Mouse (Mus musculus) midbrain, embryonic 10.5 days (tissue): ENCODE results near the gene Aldh1a1. TPM values are rescaled to one million over a fixed set of nuclear protein-coding genes. Genes with fewer than 3 reads are reported as not detected.
"Not testable (repeated sequence)": the region's sequence is repeated elsewhere in the genome, so short reads cannot be mapped to it uniquely, and the experiment has no call there.

Experiments
- DNase-seq: peaks from one replicate; pipeline ENCODE4 v3.0.0-alpha.2; 2017; ENCODE audit warnings: low spot score
- H3K27ac ChIP-seq: fragments of 300-500 bp; sonication (generic); replicated peaks from 2 replicates; pipeline ENCODE4 v1.5.1; 2016; ENCODE audit warnings: mild to moderate bottlenecking
- H3K27me3 ChIP-seq: fragments of 300-500 bp; sonication (generic); 2 replicates; pipeline ENCODE4 v1.6.1; 2016; ENCODE audit warnings: low read depth, mild to moderate bottlenecking; ENCODE audit not compliant: poor library complexity, severe bottlenecking
- H3K36me3 ChIP-seq: fragments of 300-500 bp; sonication (generic); 2 replicates; pipeline ENCODE4 v1.6.1; 2016; ENCODE audit warnings: mild to moderate bottlenecking, moderate library complexity
- H3K4me1 ChIP-seq: fragments of 300-500 bp; sonication (generic); 2 replicates; pipeline ENCODE4 v1.6.1; 2016
- H3K4me3 ChIP-seq: fragments of 300-500 bp; sonication (generic); 2 replicates; pipeline ENCODE4 v1.5.1; 2016; ENCODE audit warnings: mild to moderate bottlenecking, moderate library complexity
- H3K9me3 ChIP-seq: fragments of 300-500 bp; sonication (generic); replicated peaks from 2 replicates; pipeline ENCODE4 v1.6.1; 2016; ENCODE audit warnings: mild to moderate bottlenecking
- WGBS: fragments of 180-500 bp; shearing (Covaris S2); methylation state at CpG from one replicate; pipeline ENCODE4 v1.1.7; 2016; 5-methylcytosine and 5-hydroxymethylcytosine counted together
- polyA plus RNA-seq: library from polyadenylated mRNA; unstranded; fragments of >200 nt; fragmentation: Nextera tagmentation; extraction: Ambion mirVana; gene quantifications from 2 replicates; pipeline ENCODE4 v1.2.1, GENCODE M21; 2016

Gene Aldh1a1
- polyA plus RNA-seq, 1 experiment from 2014 or later: 6.6 TPM

DNA sequence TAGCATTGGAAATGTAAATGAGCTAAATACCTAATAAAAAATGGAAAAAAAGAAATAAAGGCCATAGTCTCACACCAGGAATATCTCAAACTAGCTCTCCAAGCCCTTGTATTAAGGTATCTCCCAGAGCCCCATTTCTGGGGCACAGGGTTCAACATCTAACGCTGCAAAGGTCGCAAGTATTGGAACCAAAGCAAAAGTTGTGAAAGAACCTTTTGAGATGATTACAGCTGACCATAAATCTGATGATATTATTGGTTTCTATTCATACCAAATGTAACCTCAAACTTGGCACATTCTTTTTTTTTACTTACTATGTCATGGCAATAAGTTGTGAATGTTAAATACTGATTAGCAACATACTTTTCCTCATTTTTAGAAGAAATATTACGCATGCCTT is 24.0 kb downstream of the Aldh1a1 start:
- Histone ChIP-seq H3K4me3 (no peak overlapping the region), H3K27ac (no peak overlapping the region), H3K36me3 (no peaks in the 10 kb centered on the region), H3K27me3 (no peaks in the 10 kb centered on the region), H3K4me1 (no peaks in the 10 kb centered on the region), H3K9me3 (no peaks in the 10 kb centered on the region)
- DNase-seq: no peak
- WGBS: 96% methylated on average over 3 of the region's 3 CpGs

DNA sequence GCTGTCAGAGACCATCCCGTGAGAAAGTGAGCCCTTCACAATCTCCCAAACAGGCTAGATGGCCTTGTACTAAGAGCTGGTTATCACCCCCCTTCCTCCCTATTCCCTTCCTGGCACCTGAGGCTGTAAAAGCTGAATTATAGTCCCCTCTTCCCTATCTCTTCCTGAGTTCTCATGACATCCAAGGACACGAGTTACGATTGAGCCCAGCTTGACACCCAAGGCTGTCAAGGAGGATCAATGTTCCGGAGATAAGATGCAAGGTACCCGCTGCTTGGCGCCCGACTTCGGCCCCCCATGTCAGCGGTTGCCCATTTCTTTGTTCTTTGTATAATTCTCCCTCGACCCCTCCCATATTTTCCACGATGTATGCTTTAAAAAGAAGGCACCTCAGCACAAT is 36.6 kb downstream of the Aldh1a1 start:
- H3K27ac ChIP-seq, H3K4me1 ChIP-seq, H3K4me3 ChIP-seq, H3K27me3 ChIP-seq, DNase-seq, H3K36me3 ChIP-seq, H3K9me3 ChIP-seq: not testable (repeated sequence)
- 91% methylated on average over 11 of the region's 11 CpGs for WGBS

DNA sequence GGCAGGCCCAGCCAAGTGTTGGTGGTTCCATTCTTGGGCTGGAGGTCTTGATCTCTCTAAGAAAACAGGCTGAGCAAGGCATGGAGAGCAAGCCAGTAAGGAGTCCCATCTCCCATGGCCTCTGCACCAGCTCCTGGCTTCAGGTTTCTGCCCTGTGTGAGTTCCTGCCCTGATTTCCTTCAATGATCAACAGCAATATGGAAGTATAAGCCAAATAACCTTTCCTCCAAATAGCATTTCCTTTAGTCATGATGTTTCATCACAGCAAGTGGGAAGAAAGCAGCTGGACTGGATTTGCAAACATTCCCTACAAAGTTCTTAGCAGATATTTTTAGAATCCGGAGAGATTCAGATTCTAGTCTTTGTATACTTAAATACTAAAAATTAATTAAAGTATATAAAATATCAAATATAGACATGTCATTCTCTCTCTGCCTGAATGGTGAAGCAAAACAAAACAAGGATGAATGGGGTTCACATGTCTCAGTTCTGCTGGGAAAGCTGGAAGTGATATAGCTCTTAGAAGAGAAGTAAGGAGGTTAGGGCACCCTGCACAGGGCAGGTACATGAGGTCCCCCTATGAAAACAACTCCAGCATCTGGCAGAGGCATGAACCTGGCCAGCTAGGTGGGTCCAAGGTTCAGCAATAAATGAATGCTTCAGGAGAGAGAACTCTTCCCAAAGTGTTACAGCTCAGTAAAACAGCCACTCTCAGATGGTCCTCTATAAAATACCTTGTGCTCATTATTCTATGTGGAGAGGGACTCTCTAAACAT is 37.6 kb downstream of the Aldh1a1 start:
- no peaks in the 10 kb centered on the region for H3K9me3 ChIP-seq
- no peaks in the 10 kb centered on the region for H3K27me3 ChIP-seq
- no peak overlapping the region for H3K4me3 ChIP-seq
- H3K27ac ChIP-seq: no peak overlapping the region
- no peaks in the 10 kb centered on the region for H3K36me3 ChIP-seq
- no peaks in the 10 kb centered on the region for H3K4me1 ChIP-seq
- WGBS: 83% methylated on average over 1 of the region's 1 CpGs
- DNase-seq: no peak

DNA sequence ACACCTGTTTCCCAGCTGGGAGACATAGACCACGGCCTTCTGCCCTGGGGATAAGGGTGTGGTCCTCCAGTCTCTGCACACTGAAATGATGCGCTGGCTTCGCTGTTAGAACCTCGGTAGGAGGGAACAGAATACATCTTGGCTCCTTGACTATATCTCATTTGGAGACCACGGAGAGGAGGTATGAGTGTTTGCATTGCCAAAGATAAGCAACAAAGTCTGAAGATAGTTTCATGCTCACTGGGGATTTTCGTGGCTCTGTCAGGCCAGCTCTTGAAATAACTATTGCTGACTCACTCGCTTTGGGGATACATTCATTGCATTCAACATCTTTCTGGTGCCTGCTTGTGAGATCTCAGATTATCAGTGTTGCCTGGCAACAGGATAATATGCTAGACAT is 44.0 kb downstream of the Aldh1a1 start:
- 89% methylated on average over 7 of the region's 7 CpGs for WGBS
- H3K4me1 ChIP-seq: no peaks in the 10 kb centered on the region
- no peak overlapping the region for H3K27ac ChIP-seq

DNA sequence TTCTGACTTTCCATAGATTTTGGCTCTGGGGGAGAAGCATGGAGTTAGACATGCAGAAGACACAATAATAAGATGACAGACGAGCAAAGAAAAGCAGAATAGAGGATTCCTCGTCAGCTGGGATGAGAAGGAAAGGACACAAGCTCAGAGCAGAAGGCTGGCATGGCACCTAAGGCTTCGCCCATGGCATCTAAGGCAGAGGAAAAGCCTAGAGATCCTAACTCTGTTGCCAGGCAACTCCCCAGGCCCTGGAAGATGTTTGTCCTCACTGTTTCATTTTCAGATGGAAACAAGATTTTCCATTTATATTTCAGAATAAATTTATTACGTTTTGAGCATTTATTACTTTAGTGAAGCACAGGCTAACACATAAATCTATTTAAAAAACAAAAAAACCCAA is 48.5 kb downstream of the Aldh1a1 start:
- no peaks in the 10 kb centered on the region for H3K9me3 ChIP-seq
- no peak overlapping the region for H3K27ac ChIP-seq
- H3K36me3 ChIP-seq: no peaks in the 10 kb centered on the region
- no peaks in the 10 kb centered on the region for H3K27me3 ChIP-seq
- no peaks in the 10 kb centered on the region for H3K4me1 ChIP-seq
- DNase-seq: no peak
- no peak overlapping the region for H3K4me3 ChIP-seq
- 66% methylated on average over 4 of the region's 4 CpGs for WGBS

More for the DNA sequence above, 44.0 kb downstream of the Aldh1a1 start:
- Histone ChIP-seq H3K9me3 (no peaks in the 10 kb centered on the region), H3K36me3 (no peaks in the 10 kb centered on the region), H3K4me3 (no peak overlapping the region), H3K27me3 (no peaks in the 10 kb centered on the region)
- DNase-seq: no peak

DNA sequence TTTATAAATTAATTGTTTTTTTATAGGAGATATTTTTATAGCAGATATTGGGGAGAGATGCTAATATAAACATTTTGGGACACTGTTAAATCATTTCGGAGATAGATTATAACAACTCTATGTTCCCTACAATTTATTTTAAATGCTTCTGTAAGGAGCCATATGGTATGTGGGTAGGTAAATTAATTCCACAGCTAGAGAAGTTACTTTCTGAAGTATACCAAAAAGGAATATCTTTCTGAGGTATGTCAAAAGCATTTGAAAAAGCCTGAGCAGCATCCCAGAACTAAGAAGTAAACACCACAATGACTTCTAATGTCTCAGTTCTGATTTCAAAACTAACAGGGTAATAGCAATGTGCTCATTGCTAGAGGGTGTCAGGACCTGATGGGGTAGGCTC is 49.4 kb downstream of the Aldh1a1 start:
- Histone ChIP-seq H3K27me3 (no peaks in the 10 kb centered on the region), H3K9me3 (no peaks in the 10 kb centered on the region), H3K27ac (no peak overlapping the region), H3K36me3 (no peaks in the 10 kb centered on the region), H3K4me1 (no peaks in the 10 kb centered on the region), H3K4me3 (no peak overlapping the region)
- WGBS: 93% methylated on average over 1 of the region's 1 CpGs
- DNase-seq: no peak

DNA sequence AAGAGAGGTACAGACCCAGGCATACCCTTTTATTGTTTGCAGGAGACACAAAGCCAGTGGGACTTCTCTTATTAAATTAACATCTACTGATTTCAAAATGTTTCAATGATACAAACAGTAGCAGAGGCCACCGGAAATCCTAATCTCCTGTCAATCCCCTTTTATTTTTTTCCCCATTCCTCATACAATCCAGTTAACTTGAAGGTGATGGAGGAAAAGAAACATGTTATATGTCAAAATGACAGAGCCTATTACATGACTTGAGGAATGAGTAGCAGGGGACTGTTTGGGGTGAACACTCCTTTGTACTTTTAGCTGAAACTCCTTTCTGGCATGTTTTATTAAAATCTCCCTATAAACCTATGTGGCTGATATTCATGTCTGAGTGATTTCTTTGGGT is 51.3 kb downstream of the Aldh1a1 start:
- no peak overlapping the region for H3K27ac ChIP-seq
- H3K4me1 ChIP-seq: no peaks in the 10 kb centered on the region
- no peaks in the 10 kb centered on the region for H3K27me3 ChIP-seq
- no peak for DNase-seq
- no peaks in the 10 kb centered on the region for H3K36me3 ChIP-seq
- H3K9me3 ChIP-seq: no peaks in the 10 kb centered on the region
- H3K4me3 ChIP-seq: no peak overlapping the region
- 70% methylated on average over 1 of the region's 1 CpGs for WGBS

DNA sequence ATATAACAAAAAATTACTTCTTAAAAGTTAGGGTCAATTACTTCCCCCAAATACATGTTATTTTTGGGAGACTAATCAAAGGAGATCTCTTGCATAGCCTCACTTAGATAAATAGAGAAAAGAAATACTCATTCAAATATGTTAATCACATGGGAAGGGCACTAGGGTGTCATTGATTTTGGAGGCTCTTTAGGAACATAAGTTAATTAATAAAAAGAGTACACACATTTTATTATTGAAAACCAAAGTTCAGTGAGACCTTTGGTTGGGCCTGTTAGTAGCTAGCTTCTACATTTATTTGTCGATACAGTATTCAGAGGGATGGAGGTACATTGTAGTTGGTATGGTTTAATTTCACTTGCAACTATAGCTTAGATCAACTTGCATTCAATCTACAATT is 52.4 kb downstream of the Aldh1a1 start:
- Histone ChIP-seq H3K36me3 (no peaks in the 10 kb centered on the region), H3K4me3 (no peak overlapping the region), H3K4me1 (no peaks in the 10 kb centered on the region), H3K27ac (no peak overlapping the region), H3K9me3 (no peaks in the 10 kb centered on the region), H3K27me3 (no peaks in the 10 kb centered on the region)
- 90% methylated on average over 1 of the region's 1 CpGs for WGBS
- DNase-seq: no peak

DNA sequence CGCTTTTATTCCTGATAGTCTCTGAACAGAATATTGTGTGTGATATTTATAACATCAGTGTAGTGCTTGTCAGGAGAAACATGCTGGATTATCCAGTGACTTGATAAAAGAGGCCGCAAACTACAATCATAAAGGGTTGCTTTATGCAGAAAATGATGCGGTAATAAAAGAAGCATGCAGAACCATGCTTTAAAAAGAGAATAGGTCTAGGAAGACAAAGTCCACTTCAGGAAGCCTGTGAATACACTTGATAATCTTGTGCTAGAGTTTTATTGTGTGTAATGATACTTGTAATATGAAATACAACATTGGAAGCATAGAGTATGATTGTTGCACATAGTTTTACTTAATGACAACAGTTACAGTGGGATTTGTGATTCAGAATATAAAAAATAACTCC is 54.5 kb downstream of the Aldh1a1 start:
- no peaks in the 10 kb centered on the region for H3K4me1 ChIP-seq
- H3K4me3 ChIP-seq: no peak overlapping the region
- H3K36me3 ChIP-seq: no peaks in the 10 kb centered on the region
- no peak overlapping the region for H3K27ac ChIP-seq
- no peak for DNase-seq
- H3K27me3 ChIP-seq: no peaks in the 10 kb centered on the region
- 95% methylated on average over 3 of the region's 3 CpGs for WGBS
- H3K9me3 ChIP-seq: no peaks in the 10 kb centered on the region

DNA sequence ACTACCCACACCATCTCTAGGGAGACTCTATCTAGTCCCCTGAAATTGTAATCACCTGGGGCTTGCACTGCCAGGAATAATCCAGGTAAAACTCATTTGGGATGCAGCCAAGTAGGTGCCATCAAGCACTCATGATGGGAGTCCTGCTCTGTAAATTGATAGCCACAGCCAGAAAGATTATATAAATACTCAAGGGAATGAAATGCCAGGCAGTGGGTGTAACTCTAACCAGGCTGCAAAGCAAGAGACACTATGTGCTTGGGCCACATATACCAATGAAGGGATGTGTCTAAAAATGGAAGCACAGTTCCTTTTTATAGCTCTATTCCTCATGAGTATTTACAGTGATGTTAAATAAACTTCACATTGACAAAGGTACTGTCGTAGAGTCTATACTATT is 56.9 kb downstream of the Aldh1a1 start:
- H3K4me1 ChIP-seq: no peaks in the 10 kb centered on the region
- no peak for DNase-seq
- no peaks in the 10 kb centered on the region for H3K36me3 ChIP-seq
- H3K9me3 ChIP-seq: no peaks in the 10 kb centered on the region
- H3K27me3 ChIP-seq: no peaks in the 10 kb centered on the region
- WGBS: 97% methylated on average over 1 of the region's 1 CpGs
- no peak overlapping the region for H3K4me3 ChIP-seq
- no peak overlapping the region for H3K27ac ChIP-seq

DNA sequence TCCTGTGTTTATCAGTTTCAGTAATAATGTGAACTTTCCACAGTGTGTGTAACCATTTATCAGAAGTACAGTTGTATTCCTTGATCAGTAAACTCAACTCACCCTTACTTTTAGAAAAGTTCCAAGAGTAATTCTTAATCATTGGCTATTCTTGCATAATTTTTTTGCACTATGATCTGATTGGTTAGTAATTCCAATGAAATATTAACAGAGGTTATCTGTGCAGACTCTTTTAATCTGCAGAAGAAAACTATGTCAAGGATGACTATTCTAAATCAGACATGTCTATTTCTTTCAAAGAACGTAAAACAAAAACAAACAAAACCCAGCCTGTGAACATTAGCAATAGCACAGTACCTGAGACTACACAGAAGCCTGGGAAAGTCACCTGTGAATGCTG is 62.9 kb downstream of the Aldh1a1 start:
- H3K27me3 ChIP-seq: no peaks in the 10 kb centered on the region
- no peaks in the 10 kb centered on the region for H3K36me3 ChIP-seq
- 86% methylated on average over 1 of the region's 1 CpGs for WGBS
- no peak for DNase-seq
- no peak overlapping the region for H3K27ac ChIP-seq
- H3K9me3 ChIP-seq: no peaks in the 10 kb centered on the region
- no peaks in the 10 kb centered on the region for H3K4me1 ChIP-seq
- no peak overlapping the region for H3K4me3 ChIP-seq

DNA sequence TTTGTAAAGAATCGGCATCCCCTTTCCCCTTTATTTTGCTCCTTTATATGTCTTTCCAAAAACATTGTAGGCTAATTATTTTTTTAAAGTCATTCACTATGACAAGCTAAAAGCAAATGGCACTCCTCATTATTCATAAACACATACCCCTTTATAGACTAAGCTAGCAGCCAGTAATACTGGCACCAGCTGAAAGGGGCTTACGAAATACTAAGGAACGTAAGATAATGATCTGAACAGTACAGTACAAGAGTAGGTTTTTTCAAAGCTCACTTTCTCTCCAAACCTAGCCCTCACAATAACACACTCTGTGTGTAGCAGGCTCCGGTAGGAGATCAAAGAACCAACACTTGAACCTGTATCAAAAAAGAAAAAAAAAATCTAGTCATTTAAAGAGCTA is 64.7 kb downstream of the Aldh1a1 start:
- Histone ChIP-seq H3K9me3 (no peaks in the 10 kb centered on the region), H3K36me3 (no peaks in the 10 kb centered on the region), H3K4me1 (no peaks in the 10 kb centered on the region), H3K4me3 (no peak overlapping the region), H3K27me3 (no peaks in the 10 kb centered on the region), H3K27ac (no peak overlapping the region)
- 94% methylated on average over 4 of the region's 4 CpGs for WGBS
- no peak for DNase-seq

DNA sequence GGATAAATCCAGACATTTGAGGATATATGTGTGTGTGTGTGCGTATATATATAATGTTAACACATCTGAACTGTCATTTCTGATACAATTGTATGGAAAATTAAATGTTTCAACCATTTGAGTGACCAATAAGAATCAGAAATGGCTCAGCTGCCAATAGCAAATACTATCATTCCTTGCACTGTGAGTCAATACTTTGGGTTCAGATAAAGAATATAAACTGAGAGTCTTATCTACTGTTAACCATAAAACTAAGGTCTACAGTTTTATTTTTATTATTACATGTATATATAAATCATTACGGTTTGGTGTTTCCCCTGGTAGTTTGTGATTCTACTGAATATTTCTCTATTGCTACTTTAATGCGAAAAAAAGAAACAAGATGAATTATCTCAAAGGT is 65.6 kb downstream of the Aldh1a1 start:
- no peak overlapping the region for H3K4me3 ChIP-seq
- H3K27me3 ChIP-seq: no peaks in the 10 kb centered on the region
- H3K4me1 ChIP-seq: no peaks in the 10 kb centered on the region
- no peaks in the 10 kb centered on the region for H3K9me3 ChIP-seq
- no peak for DNase-seq
- no peaks in the 10 kb centered on the region for H3K36me3 ChIP-seq
- WGBS: 90% methylated on average over 3 of the region's 3 CpGs
- H3K27ac ChIP-seq: no peak overlapping the region

DNA sequence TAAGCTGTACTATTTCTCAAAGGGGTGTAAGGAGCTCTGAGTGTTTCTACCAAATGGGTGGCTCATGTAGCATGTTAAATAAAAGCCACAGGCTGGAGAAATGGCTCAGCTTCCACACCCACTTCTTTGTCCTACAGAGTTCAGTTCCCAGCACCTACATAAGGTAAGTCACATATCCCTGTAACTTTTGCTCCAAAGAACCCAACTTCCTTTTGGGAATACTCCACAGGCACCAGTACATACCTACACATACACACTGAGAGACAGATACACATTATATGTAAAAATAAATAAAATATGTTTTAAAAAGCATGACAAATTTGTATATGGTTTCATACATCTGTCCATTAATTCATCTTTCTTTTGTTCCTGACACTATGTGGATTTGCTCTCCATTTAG is 66.0 kb downstream of the Aldh1a1 start:
- Histone ChIP-seq H3K4me1 (no peaks in the 10 kb centered on the region), H3K9me3 (no peaks in the 10 kb centered on the region), H3K4me3 (no peak overlapping the region), H3K36me3 (no peaks in the 10 kb centered on the region), H3K27me3 (no peaks in the 10 kb centered on the region), H3K27ac (no peak overlapping the region)
- DNase-seq: no peak
